Mouse (Mus musculus) E14TG2a.4 (cell line): ENCODE measurements at regions not wholly inside any gene's neighbourhood (a gene's known extent, or its start where the extent isn't known, plus 50 kb on each side); places are given as distances from the start of the nearest gene placed in this dataset.

Experiments used
- CTCF ChIP-seq: conservative IDR thresholded peaks from 2 replicates; pipeline ENCODE4 v1.5.1; 2014; ENCODE audit warnings: low read length
- NANOG ChIP-seq: IDR thresholded peaks from 2 replicates; pipeline ENCODE4 v1.6.1; 2014; ENCODE audit warnings: borderline replicate concordance, low read length, mixed read lengths
- POU5F1 ChIP-seq: IDR thresholded peaks from 2 replicates; pipeline ENCODE4 v1.6.1; 2014; ENCODE audit warnings: low read length, borderline replicate concordance

DNA sequence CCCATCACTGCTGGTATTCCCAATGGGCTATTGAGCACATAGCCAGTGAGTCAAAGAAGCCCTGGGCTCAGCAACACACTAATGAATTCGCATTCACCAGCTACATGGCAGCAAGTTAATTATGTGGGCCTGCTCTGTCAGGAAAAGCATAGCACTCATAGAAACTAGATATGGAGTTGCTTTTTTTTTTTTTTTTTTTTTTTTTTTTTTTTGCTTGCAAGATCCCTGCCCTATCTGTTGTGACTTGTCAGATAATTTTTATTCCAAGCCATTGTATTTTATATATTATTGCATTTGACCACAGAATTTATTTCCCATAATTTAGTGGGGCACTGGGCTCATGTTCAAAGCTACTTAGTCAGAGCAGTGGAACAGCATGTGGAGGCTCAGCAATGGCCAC is 131.2 kb upstream of the Fbxo11 start:
- TF ChIP-seq CTCF (no peak), POU5F1 (no peak), NANOG (no peak)
